Mouse (Mus musculus) frontal cortex, postnatal 10 days (tissue): ENCODE measurements around the gene Cdr1.

Experiments
- DNase-seq, 2 experiments: peaks; one replicate each; pipeline ENCODE4 v3.0.0; 2022; ENCODE audit warnings: low spot score in 2 of 2, mixed read lengths in 1 of 2

Gene Cdr1

GRCm38 (mm10) chrX:61185458-61185857 lies at the start of gene Cdr1:
Gene Cdr1 (minus strand): TSS chrX:61185558.
- no peak for DNase-seq

- DNase-seq, result no peak
Measured at GRCm38 (mm10) chrX:61185869-61186268, 511 bp upstream of the Cdr1 start.

- DNase-seq, result no peak
Measured at GRCm38 (mm10) chrX:61166519-61166918, 18.8 kb downstream of the Cdr1 start.

- DNase-seq, result no peak
Measured at GRCm38 (mm10) chrX:61161249-61161648, 24.1 kb downstream of the Cdr1 start.

- no peak for DNase-seq
Measured at GRCm38 (mm10) chrX:61154657-61155256, 30.6 kb downstream of the Cdr1 start.

GRCm38 (mm10) chrX:61154246-61154645 lies 31.1 kb downstream of the Cdr1 start:
- DNase-seq, result no peak

GRCm38 (mm10) chrX:61146569-61146968 lies 38.8 kb downstream of the Cdr1 start:
- DNase-seq, result no peak

DNA sequence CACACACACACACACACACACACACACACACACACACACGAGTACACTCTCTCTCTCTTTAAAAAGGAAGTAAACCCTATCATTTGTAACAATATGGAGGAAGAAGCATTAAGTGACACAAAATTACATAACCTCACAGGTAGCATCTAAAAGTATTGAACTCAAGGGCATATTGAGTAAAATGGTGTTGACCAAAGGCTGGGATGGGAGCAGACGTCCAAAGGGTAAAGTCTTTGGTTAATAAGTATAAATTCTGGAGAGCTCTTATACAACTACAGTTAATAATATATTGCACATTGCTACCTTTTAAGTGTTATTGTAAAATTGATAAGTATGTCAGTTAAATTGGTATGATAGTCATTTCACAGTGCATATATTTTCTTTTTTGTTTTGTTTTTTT lies 39.9 kb downstream of the Cdr1 start:
- DNase-seq, result no peak

DNA sequence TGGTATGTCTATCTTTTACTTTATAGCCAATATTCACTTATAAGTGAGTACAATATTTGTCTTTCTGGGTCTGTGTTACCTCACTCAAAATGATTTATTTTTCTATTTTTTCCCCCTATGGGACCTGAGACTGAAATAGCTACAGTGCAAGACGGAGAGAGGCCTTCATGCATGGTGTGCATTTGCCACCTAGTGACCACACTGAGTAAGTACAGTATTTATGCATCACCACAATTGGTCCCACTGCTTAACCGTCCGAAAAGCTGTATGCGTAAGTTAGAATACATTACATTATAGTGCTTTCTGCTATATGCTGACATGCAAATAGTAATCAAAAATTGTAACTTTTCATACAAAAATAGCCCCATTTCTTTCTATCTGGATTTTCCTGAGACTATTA lies 50.8 kb downstream of the Cdr1 start:
- no peak for DNase-seq
